Mouse (Mus musculus) spleen, postnatal 4 days (tissue): ENCODE measurements around the gene Flnb.

ENCODE experiments used
- DNase-seq, 2 experiments: peaks; one replicate each; pipeline ENCODE4 v3.0.0; 2022; ENCODE audit warnings: low spot score in 2 of 2

The Flnb gene

GRCm38 (mm10) chr14:7863199-7863598 is 45.4 kb downstream of the Flnb start:
- no peak for DNase-seq

- no peak for DNase-seq
These were observed 46.2 kb downstream of the Flnb start for GRCm38 (mm10) chr14:7863871-7864505.

- DNase-seq, result no peak
These were observed 46.7 kb downstream of the Flnb start for GRCm38 (mm10) chr14:7864506-7864899.

DNA sequence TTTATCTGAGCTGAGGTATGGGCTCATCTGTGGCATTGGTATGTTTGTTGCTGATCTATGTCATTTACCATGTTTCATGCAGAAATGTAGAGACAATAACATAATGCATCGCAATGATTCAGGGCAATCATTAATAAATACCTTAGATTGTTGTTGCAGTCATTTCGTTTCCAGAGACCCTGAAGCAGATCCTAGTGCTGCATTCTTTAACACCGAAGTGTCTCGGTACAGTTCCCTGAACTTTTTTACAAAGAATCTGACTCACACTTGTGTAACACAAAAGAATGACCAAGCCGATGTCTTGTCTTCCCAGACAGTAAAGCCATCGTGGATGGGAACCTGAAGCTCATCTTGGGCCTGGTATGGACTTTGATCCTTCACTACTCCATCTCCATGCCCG is 49.5 kb downstream of the Flnb start:
- no peak for DNase-seq

DNA sequence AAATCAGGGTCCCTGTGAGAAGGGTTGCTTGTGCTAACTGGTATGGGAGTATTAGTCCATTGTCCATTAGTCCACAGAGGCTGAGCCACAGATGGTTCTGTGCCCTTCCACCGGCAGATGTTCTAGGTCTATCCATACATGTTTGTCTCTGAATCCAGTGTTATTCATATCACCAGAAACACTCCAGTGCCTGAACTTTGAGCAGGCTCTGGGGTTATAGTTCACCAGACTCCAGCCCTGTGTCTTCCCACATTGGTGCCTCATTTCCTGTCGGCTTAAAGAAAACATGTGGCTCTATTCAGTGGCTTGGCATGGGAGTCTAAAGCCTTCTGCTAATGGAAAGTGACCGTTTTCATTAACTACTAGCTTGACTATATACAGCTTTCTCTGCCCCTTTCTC is 50.1 kb downstream of the Flnb start:
- no peak for DNase-seq

GRCm38 (mm10) chr14:7869796-7870195 is 52.0 kb downstream of the Flnb start:
- DNase-seq, result no peak

DNA sequence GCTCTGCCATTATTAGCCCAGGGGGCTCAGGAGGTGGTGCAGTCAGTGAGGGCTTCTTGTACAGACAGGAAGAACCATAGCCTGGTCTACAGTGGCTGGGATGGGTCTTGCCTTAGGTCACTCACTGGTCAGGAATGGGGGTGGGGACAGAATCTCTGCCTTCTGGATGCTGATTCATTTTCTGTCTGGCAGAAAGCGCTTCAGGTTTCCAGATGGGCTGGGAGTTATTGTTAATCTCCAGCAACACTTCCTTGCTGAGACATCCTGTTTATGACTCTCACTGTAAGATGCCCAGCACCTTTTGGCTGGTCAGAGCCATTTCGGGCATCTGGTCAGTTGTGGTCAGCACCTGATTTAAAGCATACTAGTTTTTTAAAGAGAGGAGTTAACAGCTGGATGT is 55.8 kb downstream of the Flnb start:
- no peak for DNase-seq

DNA sequence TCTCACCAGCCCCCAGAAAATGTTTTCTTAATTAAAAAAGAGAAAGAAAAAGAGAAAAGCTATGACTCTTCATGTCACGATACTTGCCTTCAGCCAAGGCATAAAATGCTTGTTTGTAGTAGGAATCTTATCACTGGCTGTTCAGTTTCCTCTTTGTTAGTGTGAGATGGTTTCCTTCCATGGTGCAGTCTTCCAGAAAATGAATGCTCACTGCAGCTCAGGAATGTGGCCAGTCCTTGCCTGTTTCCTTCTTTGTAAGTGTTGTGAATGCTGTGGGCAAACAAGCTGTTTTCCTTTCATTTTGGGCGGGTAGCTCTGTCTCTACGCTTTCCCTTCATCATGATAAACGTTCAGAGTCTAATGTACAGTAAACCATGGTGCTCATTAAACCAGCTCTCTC is 56.7 kb downstream of the Flnb start:
- DNase-seq, result no peak

DNA sequence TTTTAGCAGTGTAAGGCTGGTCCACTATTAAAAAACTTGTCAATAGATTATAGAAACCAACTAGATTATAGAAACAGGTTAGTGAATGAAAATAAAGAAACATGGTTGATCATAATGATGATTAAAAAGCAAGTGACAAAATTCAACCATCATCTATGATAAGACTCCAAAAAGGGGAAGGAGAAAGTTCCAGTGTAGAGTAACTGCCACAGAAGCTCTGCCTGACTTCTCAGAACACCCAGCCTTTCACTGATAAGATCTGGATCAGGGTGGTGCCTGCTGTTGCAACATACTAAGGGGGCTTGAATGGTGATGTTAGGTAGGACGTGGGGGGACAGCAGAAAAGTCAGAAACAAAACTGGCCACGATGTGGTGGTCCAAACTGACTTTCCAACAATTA is 60.2 kb downstream of the Flnb start:
- DNase-seq, result no peak

DNA sequence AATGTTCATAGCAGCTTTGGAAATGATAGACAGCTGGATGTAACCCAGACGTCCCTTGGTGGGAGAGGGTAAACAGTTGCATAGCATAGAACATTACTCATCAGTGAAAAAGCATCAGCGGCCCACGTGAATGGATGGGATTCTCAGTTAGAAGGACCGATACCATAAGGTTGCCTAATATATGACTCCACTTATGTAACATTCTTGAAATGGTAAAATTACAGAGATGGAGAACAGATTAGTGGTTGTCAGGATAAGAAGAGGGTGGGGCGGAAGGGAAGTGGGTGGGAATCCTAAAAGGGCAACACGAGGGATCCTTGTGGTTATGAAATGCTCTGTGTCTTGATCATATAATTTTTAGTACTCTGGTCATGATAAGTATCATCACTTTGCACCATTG is 62.6 kb downstream of the Flnb start:
- no peak for DNase-seq

GRCm38 (mm10) chr14:7881533-7881932 is 63.8 kb downstream of the Flnb start:
- no peak for DNase-seq

DNA sequence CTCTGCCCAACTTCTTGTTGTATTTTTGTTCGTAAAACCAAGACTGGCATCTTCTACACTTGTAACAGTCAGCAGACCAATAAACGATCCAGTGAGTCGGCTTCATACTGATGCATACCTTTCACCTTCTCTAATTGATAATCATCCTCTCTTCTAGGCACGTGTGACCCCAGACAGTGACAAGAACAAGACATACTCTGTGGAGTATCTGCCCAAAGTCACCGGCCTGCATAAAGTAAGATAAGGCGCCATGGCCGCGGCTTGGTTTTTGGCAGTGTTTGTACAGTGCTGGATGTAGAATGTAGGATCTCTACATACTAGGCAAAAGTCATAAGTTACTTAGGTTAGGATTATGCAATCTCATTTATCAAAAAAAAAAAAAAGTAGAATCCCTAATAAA is 64.3 kb downstream of the Flnb start:
- DNase-seq, result no peak

DNA sequence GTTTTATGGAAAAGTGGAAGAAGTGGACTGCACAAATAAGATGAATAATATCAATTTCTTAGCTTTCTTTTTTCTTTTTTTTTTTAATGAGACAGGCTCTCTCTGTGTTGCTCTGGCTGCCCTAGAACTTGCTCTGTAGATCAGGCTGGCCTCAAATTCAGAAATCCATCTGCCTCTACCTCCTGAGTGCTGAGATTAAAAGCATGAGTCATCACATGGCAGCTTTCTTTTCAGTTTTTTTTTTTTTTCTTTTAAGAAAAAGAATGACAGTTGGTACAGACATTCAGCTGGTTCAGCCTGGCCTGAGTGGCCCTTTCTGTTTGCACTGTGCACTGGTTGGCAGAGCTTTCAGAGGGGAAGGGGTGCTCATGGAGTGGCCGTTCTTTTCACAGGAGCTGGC is 66.4 kb downstream of the Flnb start:
- DNase-seq, result no peak

GRCm38 (mm10) chr14:7884841-7885240 is 67.1 kb downstream of the Flnb start:
- no peak for DNase-seq

- no peak for DNase-seq
These were observed 67.8 kb downstream of the Flnb start for GRCm38 (mm10) chr14:7885540-7885939.

- no peak for DNase-seq
These were observed 68.3 kb downstream of the Flnb start for GRCm38 (mm10) chr14:7886008-7886407.

DNA sequence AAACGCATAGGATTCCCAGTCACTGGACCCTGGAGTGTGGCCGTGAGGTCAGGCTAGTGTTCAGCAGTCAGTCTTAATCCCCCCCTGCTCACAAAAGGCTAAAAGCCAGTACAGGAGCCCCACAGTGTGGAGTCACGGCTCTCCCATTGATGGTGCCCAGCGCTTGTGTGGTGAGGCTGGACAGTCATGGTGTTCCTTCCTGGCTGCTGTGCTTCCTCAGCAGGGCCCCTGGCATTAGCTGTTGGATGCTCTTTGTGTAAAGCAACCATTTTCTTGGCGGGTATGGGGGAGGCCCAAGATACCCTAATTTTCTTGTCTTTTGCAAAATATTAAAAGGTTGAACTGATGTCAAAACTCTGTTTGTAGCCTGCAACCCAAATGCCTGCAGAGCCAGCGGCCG is 69.4 kb downstream of the Flnb start:
- no peak for DNase-seq

- DNase-seq, result no peak
These were observed 70.5 kb downstream of the Flnb start for GRCm38 (mm10) chr14:7888294-7888693.

DNA sequence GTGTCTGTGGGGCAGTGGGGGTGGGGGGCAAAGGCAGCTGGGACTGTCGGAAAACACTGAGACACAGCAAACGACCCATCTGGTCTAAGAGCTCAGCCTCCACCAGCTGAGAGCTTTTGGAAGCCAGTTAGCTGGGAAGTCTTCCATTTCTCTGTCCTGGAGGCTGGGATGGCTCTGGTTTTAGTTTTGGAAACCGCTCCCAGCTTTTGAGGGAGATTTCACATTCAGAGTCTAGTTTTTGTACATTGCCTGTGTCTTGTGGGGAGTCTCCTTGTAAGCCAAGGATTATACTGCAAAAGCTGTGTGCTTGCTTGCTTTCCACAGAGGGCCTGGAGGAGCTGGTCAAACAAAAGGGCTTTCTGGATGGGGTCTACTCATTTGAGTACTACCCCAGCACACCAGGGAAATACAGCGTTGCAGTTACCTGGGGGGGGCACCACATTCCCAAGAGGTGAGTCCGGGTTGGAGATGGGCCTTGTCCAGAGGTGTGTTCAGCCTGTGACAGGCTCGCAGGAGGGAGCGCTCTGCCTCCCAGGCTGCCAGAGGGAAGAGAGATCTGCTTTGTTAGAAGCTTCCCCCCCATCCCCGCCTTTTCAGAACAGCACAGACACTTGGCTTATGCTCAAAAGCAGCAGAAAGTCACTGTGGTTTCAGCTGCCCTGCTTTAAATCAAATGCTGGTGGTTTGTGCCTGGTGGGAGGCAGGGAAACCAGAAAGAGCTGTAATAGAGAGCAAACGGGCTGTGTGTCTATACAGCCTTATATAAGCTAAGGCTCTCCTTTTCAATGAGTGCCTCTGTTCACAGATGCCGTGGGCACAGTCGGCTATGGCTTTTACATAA is 71.3 kb downstream of the Flnb start:
- DNase-seq, result no peak

- DNase-seq, result no peak
These were observed 72.1 kb downstream of the Flnb start for GRCm38 (mm10) chr14:7889834-7890233.

- DNase-seq, result no peak
These were observed 73.6 kb downstream of the Flnb start for GRCm38 (mm10) chr14:7891401-7891800.

- no peak for DNase-seq
These were observed 78.4 kb downstream of the Flnb start for GRCm38 (mm10) chr14:7896126-7896525.

GRCm38 (mm10) chr14:7896699-7897098 is 78.9 kb downstream of the Flnb start:
- no peak for DNase-seq

GRCm38 (mm10) chr14:7899986-7900385 is 82.2 kb downstream of the Flnb start:
- DNase-seq, result no peak
